Mouse (Mus musculus) cortical plate, adult 2 months (tissue): ENCODE results near the gene Cdc45.

Experiments
- CTCF ChIP-seq: fragments of 200-500 bp; IDR thresholded peaks from 2 replicates; pipeline ENCODE4 v1.5.1; 2011; ENCODE audit warnings: mild to moderate bottlenecking, control low read depth, low read length; ENCODE audit not compliant: insufficient read depth; ENCODE audit errors: extremely low read depth
- POLR2A ChIP-seq: fragments of 200-500 bp; IDR thresholded peaks from 2 replicates; pipeline ENCODE4 v1.6.1; 2011; ENCODE audit warnings: mild to moderate bottlenecking, low read length, control low read depth; ENCODE audit not compliant: insufficient read depth; ENCODE audit errors: extremely low read depth

- TF ChIP-seq POLR2A: no peak
- no peak for TF ChIP-seq CTCF
These were observed 50.1 kb downstream of the Cdc45 start for GRCm38 (mm10) chr16:18761734-18762133.
